Mouse (Mus musculus) skeletal muscle tissue, adult 2 months (tissue): ENCODE measurements around the gene Nlrx1.

Source experiments
- DNase-seq: peaks from one replicate; pipeline ENCODE4 v3.0.0-alpha.2; 2012; ENCODE audit warnings: low read depth, low spot score

Nlrx1 gene

GRCm38 (mm10) chr9:44269077-44269476 is 678 bp upstream of the Nlrx1 start:
- DNase-seq, result no peak

- DNase-seq, result peak; percentile 84
These were observed 405 bp downstream of the Nlrx1 start for GRCm38 (mm10) chr9:44268027-44268360.

- DNase-seq, result no peak
These were observed 926 bp downstream of the Nlrx1 start for GRCm38 (mm10) chr9:44267319-44268026.

GRCm38 (mm10) chr9:44266478-44267226 is 1.7 kb downstream of the Nlrx1 start:
- no peak for DNase-seq

- DNase-seq, result no peak
These were observed 7.0 kb downstream of the Nlrx1 start for GRCm38 (mm10) chr9:44261388-44261787.

- no peak for DNase-seq
These were observed 9.4 kb downstream of the Nlrx1 start for GRCm38 (mm10) chr9:44259014-44259413.

GRCm38 (mm10) chr9:44256213-44256612 is 12.2 kb downstream of the Nlrx1 start:
- no peak for DNase-seq

- DNase-seq, result no peak
These were observed 13.3 kb downstream of the Nlrx1 start for GRCm38 (mm10) chr9:44255136-44255521.

GRCm38 (mm10) chr9:44254508-44255135 is 13.8 kb downstream of the Nlrx1 start:
- DNase-seq, result no peak

GRCm38 (mm10) chr9:44253441-44253840 is 15.0 kb downstream of the Nlrx1 start:
- no peak for DNase-seq

- no peak for DNase-seq
These were observed 17.1 kb downstream of the Nlrx1 start, which contains the start of gene Pdzd3 for GRCm38 (mm10) chr9:44251314-44251713. Pdzd3 (minus strand) TSS chr9:44251471.

- no peak for DNase-seq
These were observed 18.0 kb downstream of the Nlrx1 start for GRCm38 (mm10) chr9:44250445-44250844.

GRCm38 (mm10) chr9:44249181-44250146 is 18.9 kb downstream of the Nlrx1 start:
- no peak for DNase-seq

GRCm38 (mm10) chr9:44247907-44248306 is 20.5 kb downstream of the Nlrx1 start:
- DNase-seq, result no peak

GRCm38 (mm10) chr9:44243621-44244020 is 24.8 kb downstream of the Nlrx1 start:
- DNase-seq, result no peak

- no peak for DNase-seq
These were observed 27.0 kb downstream of the Nlrx1 start for GRCm38 (mm10) chr9:44241418-44241817.

- no peak for DNase-seq
These were observed 27.5 kb downstream of the Nlrx1 start for GRCm38 (mm10) chr9:44240911-44241310.

- no peak for DNase-seq
These were observed 28.0 kb downstream of the Nlrx1 start, which contains the start of gene Ccdc153 for GRCm38 (mm10) chr9:44240399-44240798. Ccdc153 (plus strand) TSS chr9:44240676.

- no peak for DNase-seq
These were observed 29.0 kb downstream of the Nlrx1 start for GRCm38 (mm10) chr9:44239447-44239846.

- no peak for DNase-seq
These were observed 29.8 kb downstream of the Nlrx1 start for GRCm38 (mm10) chr9:44238501-44239190.

GRCm38 (mm10) chr9:44237128-44237527 is 31.3 kb downstream of the Nlrx1 start:
- no peak for DNase-seq
